ENCODE assay signal across 8 mouse cellular contexts in genomic region chr17:57096623-57096920, GRCm38 (mm10). TPM values are rescaled to one million over a fixed set of nuclear protein-coding genes. Genes with fewer than 3 reads are reported as not detected.
A peak's percentile ranks its signal among the peaks of the same experiment; 100 is the strongest.
DNase-seq lines count a peak whose midpoint lies in the region; ATAC-seq lines count a peak whose summit lies in the region.

No protein-coding gene starts in this region.

- peaks cover 6% of the 10 kb centered on the region for H3K27me3 ChIP-seq in hindbrain, embryonic 12.5 days

- no peak overlapping the region for H3K27ac ChIP-seq in hindbrain, embryonic 12.5 days

- ATAC-seq in hindbrain, embryonic 12.5 days (ENCODE audit: low FRiP score), result peak; percentile 82

- 0 out of 2 replicates have a peak, but pooled peaks cover 3% of the 10 kb centered on the region for H3K9me3 ChIP-seq in hindbrain, embryonic 12.5 days (replicated peaks)

- H3K4me2 ChIP-seq in hindbrain, embryonic 12.5 days (replicated peaks), result peak overlapping the region; percentile 45

- peaks cover 10% of the 10 kb centered on the region for H3K4me1 ChIP-seq in hindbrain, embryonic 12.5 days

- no peak overlapping the region for H3K4me3 ChIP-seq in hindbrain, embryonic 12.5 days

- peak; percentile 53 for DNase-seq in MN1 (ENCODE audit: low spot score)
- DNase-seq in cerebellum, adult 9-10 months, result peak; percentile 87
- peak; percentile 58 to 82 for DNase-seq in frontal cortex, postnatal 10 days (ENCODE audit: low spot score in 2 of 2)
- peak; percentile 80 to 83 for DNase-seq in layer of hippocampus, postnatal 14 days (ENCODE audit: low spot score in 2 of 2)
- DNase-seq in lung, postnatal 14 days, result peak; percentile 91
- DNase-seq in retina, adult 2 months (ENCODE audit: low read depth, low spot score), result peak; percentile 42
- peak; percentile 86 to 90 for DNase-seq in thymus, postnatal 36 days

- WGBS in hindbrain, embryonic 12.5 days, result under 1% methylated on average over 11 of the region's 11 CpGs

- no peaks in the 10 kb centered on the region for H3K36me3 ChIP-seq in hindbrain, embryonic 12.5 days

- H3K9ac ChIP-seq in hindbrain, embryonic 12.5 days, result no peak overlapping the region

RNA-seq across cellular contexts. Expression of gene Tnfsf9, which starts 8.6 kb away (rescaled TPM):
- 5.8 and 6.1 TPM in 2 replicates for polyA plus RNA-seq in hindbrain, embryonic 12.5 days (2016; fragmentation: Nextera tagmentation; extraction: Ambion mirVana)
- total RNA-seq in layer of hippocampus, postnatal 14 days (2021), result under 1 TPM; 0.50 to 0.60 TPM

RNA-seq across cellular contexts. Expression of gene Tubb4a, which starts 9.0 kb away (rescaled TPM):
- 197 and 227 TPM in 2 replicates for polyA plus RNA-seq in hindbrain, embryonic 12.5 days (2016; fragmentation: Nextera tagmentation; extraction: Ambion mirVana)
- 100 to 1,000 TPM; 714 to 754 TPM for total RNA-seq in layer of hippocampus, postnatal 14 days (2021)

RNA-seq across cellular contexts. Expression of gene Dennd1c, which starts 18.3 kb away (rescaled TPM):
- polyA plus RNA-seq in hindbrain, embryonic 12.5 days (2016; fragmentation: Nextera tagmentation; extraction: Ambion mirVana), result 3.2 and 3.7 TPM in 2 replicates
- total RNA-seq in layer of hippocampus, postnatal 14 days (2021), result 1 to 10 TPM; 1.4 to 2.9 TPM

RNA-seq across cellular contexts. Expression of gene Slc25a23, which starts 36.9 kb away (rescaled TPM):
- 18.7 and 22.5 TPM in 2 replicates for polyA plus RNA-seq in hindbrain, embryonic 12.5 days (2016; fragmentation: Nextera tagmentation; extraction: Ambion mirVana)
- 100 to 1,000 TPM; 338 to 358 TPM for total RNA-seq in layer of hippocampus, postnatal 14 days (2021)

RNA-seq across cellular contexts. Expression of gene Crb3, which starts 37.7 kb away (rescaled TPM):
- polyA plus RNA-seq in hindbrain, embryonic 12.5 days (2016; fragmentation: Nextera tagmentation; extraction: Ambion mirVana), result 2.7 and 3.8 TPM in 2 replicates
- 1 to 10 TPM in 1 of 2 experiments, under 1 TPM in 1; 0.79 to 1.6 TPM for total RNA-seq in layer of hippocampus, postnatal 14 days (2021)
